Mouse (Mus musculus): ENCODE measurements around the gene Gm11634. TPM values are rescaled to one million over a fixed set of nuclear protein-coding genes. Genes with fewer than 3 reads are reported as not detected.

Gm11634 gene
- total and polyA plus RNA-seq, 3 experiments, result not detected

- no peak overlapping the region for H3K27ac ChIP-seq (ENCODE audit: control insufficient read depth, low read depth, low read length)
- H3K27me3 ChIP-seq (ENCODE audit: control insufficient read depth in 1 of 2, insufficient read depth in 2 of 2, low read length in 2 of 2), result no peaks in the 10 kb centered on the region
- H3K4me1 ChIP-seq (ENCODE audit: control insufficient read depth in 1 of 2, insufficient read depth in 2 of 2, low read length in 2 of 2), result peaks cover 3 to 5% of the 10 kb centered on the region in 2 experiments
- peaks cover 5 to 8% of the 10 kb centered on the region in 2 experiments; a peak in 3 of 4 replicates for H3K36me3 ChIP-seq (ENCODE audit: control insufficient read depth in 1 of 2, insufficient read depth in 2 of 2, low read length in 2 of 2)
- DNase-seq (ENCODE audit: low read depth, low spot score), result no peak
- H3K9me3 ChIP-seq (replicated peaks; ENCODE audit: insufficient read depth, low read length), result no peaks in the 10 kb centered on the region
- TF ChIP-seq RCOR1 (IDR thresholded peaks at IDR 0.05; ENCODE audit: low read depth, low read length) (peak; percentile 42), UBTF (IDR thresholded peaks at IDR 0.05; ENCODE audit: borderline replicate concordance, insufficient read depth, low read depth, low read length) (no peak), ZNF384 (IDR thresholded peaks at IDR 0.05; ENCODE audit: low read depth, low read length) (peak; percentile 94)
- no peak overlapping the region for H3K9ac ChIP-seq (ENCODE audit: control insufficient read depth, low read depth, low read length, poor library complexity, severe bottlenecking)
- no peaks in the 10 kb centered on the region for H3K79me2 ChIP-seq (ENCODE audit: control insufficient read depth, insufficient read depth, low read length, poor library complexity)
- H3K4me3 ChIP-seq (ENCODE audit: control insufficient read depth in 1 of 2, insufficient read depth in 1 of 2, low read depth in 2 of 2, low read length in 2 of 2), result no peak overlapping the region
Measured at GRCm38 (mm10) chr11:101583205-101583604, 15.9 kb downstream of the Gm11634 start.

- H3K79me2 ChIP-seq (ENCODE audit: control insufficient read depth, insufficient read depth, low read length, poor library complexity), result no peaks in the 10 kb centered on the region
- H3K27ac ChIP-seq (ENCODE audit: control insufficient read depth, low read depth, low read length), result peak within 1 kb of the TSS; percentile 58
- peaks cover 3 to 5% of the 10 kb centered on the region in 2 experiments for H3K4me1 ChIP-seq (ENCODE audit: control insufficient read depth in 1 of 2, insufficient read depth in 2 of 2, low read length in 2 of 2)
- TF ChIP-seq ELF1 (IDR thresholded peaks at IDR 0.05; ENCODE audit: low read depth, low read length), result peak; percentile 78; the same call in 1 of the 2 replicates
- TF ChIP-seq ZKSCAN1 (IDR thresholded peaks at IDR 0.05; ENCODE audit: low read depth, low read length), result no peak
- peak; percentile 63 for TF ChIP-seq MXI1 (IDR thresholded peaks at IDR 0.05; ENCODE audit: low read depth, low read length)
- no peak for TF ChIP-seq ZC3H11A (IDR thresholded peaks at IDR 0.05; ENCODE audit: low read depth, low read length)
- peak; percentile 59; the same call in 1 of the 2 replicates for TF ChIP-seq POLR2AphosphoS2 (IDR thresholded peaks at IDR 0.05; ENCODE audit: low read length)
- TF ChIP-seq RAD21 (IDR thresholded peaks at IDR 0.05; ENCODE audit: low read depth, low read length), result no peak
- TF ChIP-seq SMC3 (IDR thresholded peaks at IDR 0.05; ENCODE audit: low read depth, low read length), result no peak
- TF ChIP-seq TCF12 (IDR thresholded peaks at IDR 0.05; ENCODE audit: low read depth, low read length), result 0 out of 2 replicates have a peak, but pooled peaks have one; percentile 29
- TF ChIP-seq CHD2 (IDR thresholded peaks at IDR 0.05; ENCODE audit: low read length), result no peak
- no peak for TF ChIP-seq GATA1 (IDR thresholded peaks at IDR 0.05; ENCODE audit: low read depth, low read length)
- 0 out of 2 replicates have a peak, but pooled peaks have one; percentile 35 for TF ChIP-seq TBP (IDR thresholded peaks at IDR 0.05; ENCODE audit: low read depth, low read length)
- TF ChIP-seq MAZ (IDR thresholded peaks at IDR 0.05; ENCODE audit: low read depth, low read length), result 0 out of 2 replicates have a peak, but pooled peaks have one; percentile 45
- TF ChIP-seq HCFC1 (IDR thresholded peaks at IDR 0.05; ENCODE audit: low read depth, low read length), result peak; percentile 62; the same call in 1 of the 2 replicates
- peak in 1 of 2 experiments; percentile 49; a peak in 1 of 4 replicates for TF ChIP-seq POLR2A (IDR thresholded peaks at IDR 0.05; ENCODE audit: control insufficient read depth in 1 of 2, insufficient read depth in 1 of 2, low read depth in 1 of 2, low read length in 2 of 2, poor library complexity in 1 of 2)
- TF ChIP-seq SIN3A (IDR thresholded peaks at IDR 0.05; ENCODE audit: low read length), result peak; percentile 58
- DNase-seq (ENCODE audit: low read depth, low spot score), result peak; percentile 90
- H3K27me3 ChIP-seq (ENCODE audit: control insufficient read depth in 1 of 2, insufficient read depth in 2 of 2, low read length in 2 of 2), result no peaks in the 10 kb centered on the region
- peaks cover 7 to 8% of the 10 kb centered on the region in 2 experiments; a peak in 3 of 4 replicates for H3K36me3 ChIP-seq (ENCODE audit: control insufficient read depth in 1 of 2, insufficient read depth in 2 of 2, low read length in 2 of 2)
- H3K9ac ChIP-seq (ENCODE audit: control insufficient read depth, low read depth, low read length, poor library complexity, severe bottlenecking), result peak within 1 kb of the TSS; percentile 73
- no peaks in the 10 kb centered on the region for H3K9me3 ChIP-seq (replicated peaks; ENCODE audit: insufficient read depth, low read length)
- H3K4me3 ChIP-seq (ENCODE audit: control insufficient read depth in 1 of 2, insufficient read depth in 1 of 2, low read depth in 2 of 2, low read length in 2 of 2), result peak within 1 kb of the TSS; percentile 83 to 84
Measured at GRCm38 (mm10) chr11:101582054-101583035, 16.7 kb downstream of the Gm11634 start, which contains the start of gene Tmem106a. TSS of gene Tmem106a (plus strand) at chr11:101582242.

Measured in MEL (cell line).